Comparison of ENCODE assay signal across 20 mouse cellular contexts in genomic region chr13:23728472-23729191, GRCm38 (mm10). TPM values are rescaled to one million over a fixed set of nuclear protein-coding genes. Genes with fewer than 3 reads are reported as not detected.
DNase-seq lines count a peak whose midpoint lies in the region; ATAC-seq and TF ChIP-seq lines count a peak whose summit lies in the region.
"Had no signal": no experiment of that assay in that cellular context is flagged by ENCODE, and none has a peak within 500 bp of the region (broad histone marks: within the 10 kb centered on the region; RNA-seq: fewer than 3 reads in every experiment).

No protein-coding gene starts in this region.

- 64% methylated on average over 18 of the region's 18 CpGs for WGBS in liver, adult 2 months
- WGBS in midbrain, postnatal 0 days = 84% methylated on average over 18 of the region's 18 CpGs

- H3K27ac ChIP-seq in layer of hippocampus, adult 2 months = peak overlapping the region; percentile 14; the same call in 1 of the 2 replicates
- peak overlapping the region; percentile 90 for H3K27ac ChIP-seq in liver, adult 2 months (replicated peaks; ENCODE audit: insufficient read depth, low read depth, low read length)
- H3K27ac ChIP-seq in midbrain, postnatal 0 days (ENCODE audit: low read depth, low read length) = no peak overlapping the region
- H3K27ac ChIP-seq: hindbrain, embryonic 15.5 days; midbrain, embryonic 12.5 days had no signal

- peaks cover 25% of the 10 kb centered on the region for H3K4me1 ChIP-seq in liver, adult 2 months (ENCODE audit: control insufficient read depth, insufficient read depth, low read length)
- H3K4me1 ChIP-seq in midbrain, postnatal 0 days (ENCODE audit: insufficient read depth, low read length) = no peaks in the 10 kb centered on the region
- H3K4me1 ChIP-seq: hindbrain, embryonic 15.5 days; midbrain, embryonic 12.5 days had no signal

- peak; percentile 50 for ATAC-seq in erythroid progenitor cell, adult 5-6 weeks (replicated peaks; ENCODE audit: low FRiP score, poor library complexity, severe bottlenecking)
- peak; percentile 54; the same call in 1 of the 2 replicates for ATAC-seq in megakaryocyte, adult 5-6 weeks (ENCODE audit: poor library complexity, severe bottlenecking)
- no peak for ATAC-seq in midbrain, postnatal 0 days (ENCODE audit: low FRiP score)
- ATAC-seq: CD4-positive, CD25-positive, alpha-beta regulatory T cell, adult 4 months; intestine, postnatal 0 days had no signal

- no peak overlapping the region for H3K4me2 ChIP-seq in midbrain, postnatal 0 days (ENCODE audit: low read depth, low read length, poor library complexity, severe bottlenecking)
- H3K4me2 ChIP-seq: hindbrain, embryonic 15.5 days; midbrain, embryonic 12.5 days had no signal

- TF ChIP-seq POLR2A in liver, adult 2 months (IDR thresholded peaks at IDR 0.05; ENCODE audit: extremely low read depth, insufficient read depth, low read length) = no peak

- no peaks in the 10 kb centered on the region for H3K9me3 ChIP-seq in midbrain, postnatal 0 days (ENCODE audit: low read length)
- H3K9me3 ChIP-seq: hindbrain, embryonic 15.5 days; midbrain, embryonic 12.5 days had no signal

- H3K27me3 ChIP-seq in liver, adult 2 months (ENCODE audit: control insufficient read depth, insufficient read depth, low read length) = no peaks in the 10 kb centered on the region
- no peaks in the 10 kb centered on the region for H3K27me3 ChIP-seq in midbrain, postnatal 0 days (ENCODE audit: insufficient read depth, low read length)
- H3K27me3 ChIP-seq: hindbrain, embryonic 15.5 days; midbrain, embryonic 12.5 days had no signal

- no peak overlapping the region for H3K9ac ChIP-seq in liver, adult 2 months (ENCODE audit: low read depth, low read length)
- no peak overlapping the region for H3K9ac ChIP-seq in midbrain, postnatal 0 days (replicated peaks; ENCODE audit: low read length, poor library complexity, severe bottlenecking)
- H3K9ac ChIP-seq: hindbrain, embryonic 15.5 days; midbrain, embryonic 12.5 days had no signal

- no peak for TF ChIP-seq CTCF in layer of hippocampus, adult 2 months (conservative IDR thresholded peaks at IDR 0.05)
- no peak for TF ChIP-seq CTCF in liver, adult 2 months (IDR thresholded peaks at IDR 0.05; ENCODE audit: low read depth, low read length)
- TF ChIP-seq CTCF in midbrain, postnatal 0 days (IDR thresholded peaks at IDR 0.05) = no peak

- no peaks in the 10 kb centered on the region for H3K36me3 ChIP-seq in liver, adult 2 months (ENCODE audit: control insufficient read depth, insufficient read depth, low read length)
- H3K36me3 ChIP-seq in midbrain, postnatal 0 days (ENCODE audit: insufficient read depth, low read length) = no peaks in the 10 kb centered on the region
- H3K36me3 ChIP-seq: hindbrain, embryonic 15.5 days; midbrain, embryonic 12.5 days had no signal

- DNase-seq in layer of hippocampus, adult 2 months (ENCODE audit: low spot score in 2 of 2) = no peak
- DNase-seq in layer of hippocampus, postnatal 36 days = no peak
- no peak for DNase-seq in liver, adult 2 months (ENCODE audit: extremely low read depth, low read depth, low spot score)
- no peak for DNase-seq in right cerebral cortex, postnatal 10 days (ENCODE audit: low spot score in 2 of 2)
- DNase-seq in midbrain, postnatal 0 days (ENCODE audit: low spot score) = no peak
- DNase-seq: adrenal gland, postnatal 36 days; cerebellum, postnatal 14 days; gastrocnemius, postnatal 25 days; kidney, postnatal 36 days; left cerebral cortex, postnatal 4 days; right cerebral cortex, adult 18-20 months had no signal

- no peaks in the 10 kb centered on the region for H3K79me2 ChIP-seq in liver, adult 2 months (ENCODE audit: control insufficient read depth, insufficient read depth, low read length)

- no peak overlapping the region for H3K4me3 ChIP-seq in layer of hippocampus, adult 2 months
- no peak overlapping the region for H3K4me3 ChIP-seq in liver, adult 2 months (ENCODE audit: insufficient read depth, low read depth, low read length)
- H3K4me3 ChIP-seq in midbrain, postnatal 0 days (ENCODE audit: low read depth, low read length) = no peak overlapping the region
- H3K4me3 ChIP-seq: erythroblast, embryonic 14.5 days; hindbrain, embryonic 15.5 days; midbrain, embryonic 12.5 days; myocyte had no signal

RNA-seq across cellular contexts. Expression of gene Hist1h1c, which starts 10.0 kb away (rescaled TPM):
- 10 to 100 TPM; 59.1 to 68.1 TPM for total RNA-seq in layer of hippocampus, adult 2 months (2021)
- total RNA-seq in layer of hippocampus, postnatal 36 days (2021) = 10 to 100 TPM; 52.8 to 55.3 TPM
- total RNA-seq in erythroid progenitor cell, adult 5-6 weeks (2015; ENCODE audit: low replicate concordance) = 527 and 533 TPM in 2 replicates
- total RNA-seq in erythroid progenitor cell, adult 5-6 weeks (2017; ENCODE audit: low replicate concordance) = 3,859 and 4,708 TPM in 2 replicates
- total RNA-seq in liver, adult 2 months (2014; rRNA removed) = 43.6 and 68.1 TPM in 2 replicates
- 20.9 and 31.6 TPM in 2 replicates for polyA plus RNA-seq in liver, adult 2 months (2012; rRNA removed)
- 179 and 186 TPM in 2 replicates for total RNA-seq in megakaryocyte, adult 5-6 weeks (2015)
- 1,288 and 1,327 TPM in 2 replicates for total RNA-seq in megakaryocyte, adult 5-6 weeks (2017)
- total RNA-seq in midbrain, postnatal 0 days (2014; rRNA removed) = 243 and 275 TPM in 2 replicates
- polyA plus RNA-seq in midbrain, postnatal 0 days (2015; fragmentation: Nextera tagmentation; extraction: Ambion mirVana) = 26.1 and 26.5 TPM in 2 replicates

RNA-seq across cellular contexts. Expression of gene Hist1h3c, which starts 16.8 kb away (rescaled TPM):
- 1 to 10 TPM; 3.6 to 5.9 TPM for total RNA-seq in layer of hippocampus, adult 2 months (2021)
- 1 to 10 TPM; 2.5 to 5.2 TPM for total RNA-seq in layer of hippocampus, postnatal 36 days (2021)
- 412 and 474 TPM in 2 replicates for total RNA-seq in erythroid progenitor cell, adult 5-6 weeks (2015; ENCODE audit: low replicate concordance)
- total RNA-seq in erythroid progenitor cell, adult 5-6 weeks (2017; ENCODE audit: low replicate concordance) = 1,335 and 2,217 TPM in 2 replicates
- total RNA-seq in liver, adult 2 months (2014; rRNA removed) = 8.0 and 24.1 TPM in 2 replicates
- 0.20 and 0.27 TPM in 2 replicates for polyA plus RNA-seq in liver, adult 2 months (2012; rRNA removed)
- total RNA-seq in megakaryocyte, adult 5-6 weeks (2015) = 115 and 119 TPM in 2 replicates
- 508 and 593 TPM in 2 replicates for total RNA-seq in megakaryocyte, adult 5-6 weeks (2017)
- total RNA-seq in midbrain, postnatal 0 days (2014; rRNA removed) = 206 and 420 TPM in 2 replicates
- polyA plus RNA-seq in midbrain, postnatal 0 days (2015; fragmentation: Nextera tagmentation; extraction: Ambion mirVana) = not detected in 2 replicates

RNA-seq across cellular contexts. Expression of gene Hist1h2bb, which starts 17.9 kb away (rescaled TPM):
- 10 to 100 TPM; 23.0 to 24.7 TPM for total RNA-seq in layer of hippocampus, adult 2 months (2021)
- 10 to 100 TPM; 23.0 to 24.2 TPM for total RNA-seq in layer of hippocampus, postnatal 36 days (2021)
- 856 and 1,017 TPM in 2 replicates for total RNA-seq in erythroid progenitor cell, adult 5-6 weeks (2015; ENCODE audit: low replicate concordance)
- 7,682 and 13,399 TPM in 2 replicates for total RNA-seq in erythroid progenitor cell, adult 5-6 weeks (2017; ENCODE audit: low replicate concordance)
- total RNA-seq in liver, adult 2 months (2014; rRNA removed) = 41.9 and 75.6 TPM in 2 replicates
- polyA plus RNA-seq in liver, adult 2 months (2012; rRNA removed) = 0.41 and 0.55 TPM in 2 replicates
- 264 and 296 TPM in 2 replicates for total RNA-seq in megakaryocyte, adult 5-6 weeks (2015)
- 5,681 and 7,839 TPM in 2 replicates for total RNA-seq in megakaryocyte, adult 5-6 weeks (2017)
- total RNA-seq in midbrain, postnatal 0 days (2014; rRNA removed) = 491 and 821 TPM in 2 replicates
- polyA plus RNA-seq in midbrain, postnatal 0 days (2015; fragmentation: Nextera tagmentation; extraction: Ambion mirVana) = 0.61 TPM in 1 of 2 replicates, not detected in the other
- polyA plus RNA-seq: hindbrain, embryonic 15.5 days had no signal

RNA-seq across cellular contexts. Expression of gene Hfe, which starts 18.0 kb away (rescaled TPM):
- total RNA-seq in layer of hippocampus, adult 2 months (2021) = 1 to 10 TPM; 3.2 to 3.6 TPM
- total RNA-seq in layer of hippocampus, postnatal 36 days (2021) = 1 to 10 TPM; 1.7 to 3.0 TPM
- 7.5 and 14.1 TPM in 2 replicates for total RNA-seq in erythroid progenitor cell, adult 5-6 weeks (2015; ENCODE audit: low replicate concordance)
- total RNA-seq in erythroid progenitor cell, adult 5-6 weeks (2017; ENCODE audit: low replicate concordance) = 0.77 and 2.2 TPM in 2 replicates
- total RNA-seq in liver, adult 2 months (2014; rRNA removed) = 30.4 and 35.3 TPM in 2 replicates
- 32.6 and 40.9 TPM in 2 replicates for polyA plus RNA-seq in liver, adult 2 months (2012; rRNA removed)
- total RNA-seq in megakaryocyte, adult 5-6 weeks (2015) = 12.3 and 17.1 TPM in 2 replicates
- 7.6 and 8.5 TPM in 2 replicates for total RNA-seq in megakaryocyte, adult 5-6 weeks (2017)
- total RNA-seq in midbrain, postnatal 0 days (2014; rRNA removed) = 1.8 and 2.5 TPM in 2 replicates
- polyA plus RNA-seq in midbrain, postnatal 0 days (2015; fragmentation: Nextera tagmentation; extraction: Ambion mirVana) = 4.0 and 5.8 TPM in 2 replicates
- total RNA-seq: MEL had no signal

RNA-seq across cellular contexts. Expression of gene Hist1h2ab, which starts 22.3 kb away (rescaled TPM):
- total RNA-seq in layer of hippocampus, adult 2 months (2021) = 10 to 100 TPM; 24.4 to 27.3 TPM
- 10 to 100 TPM; 29.8 to 37.0 TPM for total RNA-seq in layer of hippocampus, postnatal 36 days (2021)
- 222 and 372 TPM in 2 replicates for total RNA-seq in erythroid progenitor cell, adult 5-6 weeks (2015; ENCODE audit: low replicate concordance)
- 5,516 and 10,292 TPM in 2 replicates for total RNA-seq in erythroid progenitor cell, adult 5-6 weeks (2017; ENCODE audit: low replicate concordance)
- 19.4 and 55.8 TPM in 2 replicates for total RNA-seq in liver, adult 2 months (2014; rRNA removed)
- polyA plus RNA-seq in liver, adult 2 months (2012; rRNA removed) = 0.45 and 1.0 TPM in 2 replicates
- 64.3 and 114 TPM in 2 replicates for total RNA-seq in megakaryocyte, adult 5-6 weeks (2015)
- 3,821 and 4,666 TPM in 2 replicates for total RNA-seq in megakaryocyte, adult 5-6 weeks (2017)
- total RNA-seq in midbrain, postnatal 0 days (2014; rRNA removed) = 98.5 and 290 TPM in 2 replicates
- polyA plus RNA-seq in midbrain, postnatal 0 days (2015; fragmentation: Nextera tagmentation; extraction: Ambion mirVana) = 2.1 and 2.4 TPM in 2 replicates
